Mouse (Mus musculus) kidney, postnatal 14 days (tissue): ENCODE data around the gene Agk.
A peak's percentile ranks its signal among the peaks of the same experiment; 100 is the strongest.

Experiments
- DNase-seq: peaks from one replicate; pipeline ENCODE4 v3.0.0; 2022; ENCODE audit warnings: mixed read lengths

Gene Agk

GRCm38 (mm10) chr6:40324897-40325841 lies at the start of gene Agk:
Gene Agk (plus strand): TSS chr6:40325172.
- DNase-seq, result peak; percentile 77

- no peak for DNase-seq
These were observed 24.3 kb upstream of the Agk start for GRCm38 (mm10) chr6:40300707-40301106.

- DNase-seq, result peak; percentile 67
These were observed 21.6 kb upstream of the Agk start for GRCm38 (mm10) chr6:40303379-40303778.

DNA sequence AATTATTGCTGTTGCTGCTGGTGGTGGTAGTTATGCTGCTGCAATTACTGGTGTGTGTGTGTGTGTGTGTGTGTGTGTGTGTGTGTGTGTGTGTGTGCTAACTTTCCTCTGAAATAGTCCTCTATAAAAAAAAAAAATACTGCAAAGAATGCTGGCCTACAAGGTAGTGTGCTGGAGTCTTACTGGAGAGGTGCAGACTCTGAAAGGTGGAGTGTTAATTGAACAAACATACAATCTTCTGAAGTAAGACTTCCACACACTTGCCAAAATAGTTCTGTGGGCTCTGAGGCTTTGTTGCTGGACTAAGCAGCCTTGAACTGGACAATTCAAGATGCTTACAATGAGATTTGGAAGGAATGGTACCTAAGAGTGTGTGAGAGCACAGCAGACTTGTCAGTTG lies 20.0 kb upstream of the Agk start:
- DNase-seq, result no peak

GRCm38 (mm10) chr6:40326341-40326740 lies 1.4 kb downstream of the Agk start:
- DNase-seq, result no peak

- no peak for DNase-seq
These were observed 8.5 kb downstream of the Agk start for GRCm38 (mm10) chr6:40333497-40333896.

DNA sequence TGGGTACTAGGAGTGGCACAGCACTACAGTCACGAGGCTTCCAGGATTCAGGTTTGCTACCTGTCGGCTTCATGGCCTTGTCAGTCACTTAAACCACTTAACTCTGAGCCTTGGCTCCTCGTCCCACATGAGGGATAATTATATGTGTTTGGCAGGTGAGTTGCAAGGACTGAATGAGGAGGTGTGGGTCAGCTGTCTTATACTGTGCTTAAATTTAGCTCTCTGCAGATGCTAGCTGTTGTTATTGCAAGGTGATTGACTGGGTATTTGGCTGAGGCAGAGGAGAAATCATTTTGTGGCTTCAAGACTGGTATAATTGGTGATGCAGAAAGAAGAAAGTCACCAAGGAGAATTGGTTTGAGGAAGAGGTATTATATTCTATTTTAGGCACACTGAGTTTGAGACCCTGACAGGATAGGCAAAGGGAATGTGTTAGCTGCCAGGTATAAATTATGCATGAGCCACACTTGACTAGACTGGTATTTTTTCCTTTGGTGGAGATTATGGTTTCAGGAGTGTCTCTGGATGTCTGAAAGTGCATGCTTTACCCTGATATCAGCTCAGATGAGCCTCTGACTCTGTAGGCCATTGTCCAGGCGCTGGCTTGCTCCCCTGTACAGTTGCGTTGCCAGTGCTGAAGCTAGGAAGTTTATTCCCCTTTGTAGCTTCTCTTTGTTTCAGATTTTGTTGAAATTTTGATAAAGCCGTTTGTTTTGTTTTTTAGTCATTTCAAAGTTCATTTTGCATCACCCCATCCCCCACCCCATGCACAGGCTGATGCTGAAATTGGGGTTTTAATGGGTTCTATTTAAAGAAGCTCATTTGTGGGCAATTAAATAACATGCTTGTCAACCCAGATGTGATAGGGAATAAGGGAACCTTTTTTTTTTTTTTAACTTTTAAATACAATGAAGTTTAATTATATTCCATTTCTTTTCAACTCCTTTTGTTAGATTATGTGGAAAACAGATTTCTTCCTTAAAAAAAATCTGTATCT lies 12.1 kb downstream of the Agk start:
- DNase-seq, result no peak

GRCm38 (mm10) chr6:40346959-40347771 lies 22.2 kb downstream of the Agk start:
- peak; percentile 31 for DNase-seq

DNA sequence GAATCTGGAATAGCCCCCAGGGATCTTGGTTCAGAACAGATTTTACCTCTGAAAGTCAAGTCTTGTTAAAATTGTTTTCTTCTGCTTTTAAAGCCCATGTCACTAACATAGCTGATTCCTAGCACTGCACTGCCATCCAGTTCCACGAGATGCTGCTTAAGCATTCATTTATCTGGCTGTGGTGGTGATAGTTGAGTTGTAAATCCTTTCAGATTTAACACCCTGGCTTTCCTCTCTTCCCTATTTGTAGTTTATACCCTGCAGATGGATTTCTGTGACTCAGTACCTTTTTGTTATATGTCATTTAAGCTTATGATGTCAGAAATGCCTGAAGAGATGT lies 22.8 kb downstream of the Agk start:
- DNase-seq, result no peak

DNA sequence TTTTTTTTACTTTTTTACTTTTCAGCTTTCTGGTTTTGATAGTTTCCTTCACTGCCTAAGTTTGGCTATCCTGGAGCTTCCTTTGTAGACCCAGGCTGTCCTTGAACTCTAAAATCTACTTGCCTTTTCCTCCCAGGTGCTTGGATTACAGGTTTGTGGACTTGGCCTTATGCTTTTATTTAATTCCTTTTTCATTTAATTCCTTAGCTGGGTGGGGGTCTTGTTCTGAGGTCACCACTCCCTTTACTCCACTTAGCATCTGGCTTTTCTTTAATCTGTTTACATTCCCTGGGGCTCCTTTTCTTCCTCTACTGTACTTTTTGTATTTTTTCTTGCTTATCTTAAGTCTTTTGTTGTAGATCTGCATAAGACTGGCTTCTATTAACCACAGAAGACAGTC lies 25.1 kb downstream of the Agk start:
- DNase-seq, result no peak

GRCm38 (mm10) chr6:40350856-40351255 lies 25.9 kb downstream of the Agk start:
- no peak for DNase-seq

DNA sequence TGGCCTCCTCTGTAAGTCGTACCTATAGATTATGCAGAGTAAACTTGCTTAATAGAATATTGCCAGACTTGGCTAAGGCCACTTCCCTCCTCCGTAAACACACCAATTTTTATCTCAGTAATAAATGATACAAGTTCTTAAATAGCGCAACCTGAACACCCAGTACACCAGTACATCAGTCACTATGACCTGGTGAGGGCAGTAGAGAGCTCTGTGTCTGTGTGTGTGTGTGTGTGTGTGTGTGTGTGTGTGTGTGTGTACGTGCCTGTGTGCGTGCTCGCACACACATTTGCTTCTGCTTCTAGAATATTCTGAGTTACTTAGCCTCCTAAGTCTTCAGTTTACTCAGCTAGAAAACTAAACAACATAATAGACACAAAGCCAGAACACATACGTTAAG lies 28.4 kb downstream of the Agk start:
- DNase-seq, result no peak

GRCm38 (mm10) chr6:40371031-40371430 lies 46.1 kb downstream of the Agk start:
- DNase-seq, result no peak

- no peak for DNase-seq
These were observed 55.2 kb downstream of the Agk start for GRCm38 (mm10) chr6:40380181-40380580.

GRCm38 (mm10) chr6:40381908-40382307 lies 56.9 kb downstream of the Agk start:
- DNase-seq, result peak; percentile 2

- no peak for DNase-seq
These were observed 60.7 kb downstream of the Agk start for GRCm38 (mm10) chr6:40385682-40386081.

- DNase-seq, result no peak
These were observed 63.7 kb downstream of the Agk start for GRCm38 (mm10) chr6:40388660-40389059.

DNA sequence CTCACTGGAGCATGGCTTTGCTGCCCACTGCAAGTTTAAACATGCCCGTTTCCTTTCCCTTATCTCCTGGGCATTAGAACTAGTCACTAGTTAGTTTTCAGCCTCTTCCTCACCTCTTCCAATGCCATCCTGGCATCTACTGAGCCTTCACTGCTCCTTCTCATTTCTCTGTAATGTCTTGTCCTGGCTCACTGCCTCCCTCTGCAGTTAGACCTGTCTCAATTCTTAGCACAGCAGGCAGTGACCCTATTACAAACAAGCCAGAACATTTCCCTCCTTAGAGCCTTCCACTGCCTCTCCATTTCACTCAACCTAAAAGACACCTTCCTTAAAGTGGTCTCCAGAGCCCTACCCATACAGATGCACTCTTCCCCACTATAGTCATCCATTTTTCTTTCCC lies 66.0 kb downstream of the Agk start:
- DNase-seq, result no peak

- DNase-seq, result peak; percentile 59
These were observed 68.2 kb downstream of the Agk start for GRCm38 (mm10) chr6:40393213-40393612.

- DNase-seq, result no peak
These were observed 77.1 kb downstream of the Agk start for GRCm38 (mm10) chr6:40402031-40402430.

DNA sequence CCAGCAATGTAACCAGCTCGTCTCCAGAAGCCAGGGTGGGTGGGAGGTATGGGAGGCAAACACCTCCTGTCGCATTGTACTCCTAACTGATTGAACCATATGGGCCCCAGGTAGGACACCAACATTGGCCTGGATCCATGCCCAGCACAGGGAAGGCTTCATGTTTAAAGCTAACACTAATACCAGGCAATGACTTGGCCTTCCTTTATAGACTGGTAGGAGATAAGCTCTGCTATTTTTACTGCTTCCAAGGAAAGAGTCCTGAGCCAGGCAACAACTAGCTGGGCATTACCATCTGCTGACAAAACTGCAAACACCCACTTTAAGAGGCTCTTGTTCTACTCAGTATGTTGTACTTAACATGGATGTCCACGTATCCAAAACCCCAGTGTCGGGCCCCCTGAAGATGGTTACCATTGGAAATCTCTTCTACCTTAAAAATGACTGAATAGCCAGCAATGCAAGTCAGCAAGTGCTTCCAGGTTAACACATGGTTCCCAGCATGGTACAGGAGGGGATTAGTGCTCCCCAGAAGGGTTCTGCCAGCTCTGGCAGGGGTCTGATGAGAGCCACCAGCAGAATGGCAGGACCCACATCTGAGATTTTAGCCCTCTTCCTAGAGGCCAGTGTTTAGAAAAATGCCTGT lies 78.8 kb downstream of the Agk start:
- DNase-seq, result no peak

- no peak for DNase-seq
These were observed 86.1 kb downstream of the Agk start for GRCm38 (mm10) chr6:40411085-40411484.
